Mouse (Mus musculus): ENCODE results near the gene Lbhd1. TPM values are rescaled to one million over a fixed set of nuclear protein-coding genes. Genes with fewer than 3 reads are reported as not detected.

Gene Lbhd1
- polyA plus RNA-seq, 1 experiment from 2014 or later: 81.2 TPM

DNA sequence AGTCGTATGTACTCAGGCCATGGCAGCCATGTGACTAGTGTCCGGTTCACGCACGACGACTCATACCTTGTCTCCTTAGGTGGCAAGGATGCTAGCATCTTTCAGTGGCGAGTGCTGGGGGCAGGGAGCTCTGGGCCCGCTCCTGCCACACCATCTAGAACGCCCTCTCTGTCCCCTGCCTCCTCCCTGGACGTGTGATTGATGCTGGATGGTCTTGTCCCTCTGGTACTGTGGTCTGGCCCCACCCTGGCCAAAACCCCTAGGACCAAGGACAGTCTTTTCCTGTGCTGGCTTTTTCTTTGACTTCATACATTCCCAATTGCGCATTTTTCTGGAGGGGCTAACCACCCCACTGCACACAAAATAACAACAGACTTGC, 57.6 kb downstream of the Lbhd1 start:
- WGBS (ENCODE audit: insufficient replicate concordance): 41% methylated on average over 10 of the region's 10 CpGs
- ATAC-seq (ENCODE audit: low read depth) (no peak; the same call in 1 of the 2 replicates), DNase-seq (no peak)
- H3K36me3 ChIP-seq: peaks cover 67% of the 10 kb centered on the region
- peak overlapping the region; percentile 98 for H3K4me3 ChIP-seq (replicated peaks)
- H3K27me3 ChIP-seq: no peaks in the 10 kb centered on the region
- peak overlapping the region; percentile 78 for H3K4me2 ChIP-seq
- H3K4me1 ChIP-seq (replicated peaks): peaks cover 50% of the 10 kb centered on the region
- H3K9ac ChIP-seq: peak overlapping the region; percentile 100
- H3K27ac ChIP-seq: peak overlapping the region; percentile 98
- H3K9me3 ChIP-seq (replicated peaks): no peaks in the 10 kb centered on the region

DNA sequence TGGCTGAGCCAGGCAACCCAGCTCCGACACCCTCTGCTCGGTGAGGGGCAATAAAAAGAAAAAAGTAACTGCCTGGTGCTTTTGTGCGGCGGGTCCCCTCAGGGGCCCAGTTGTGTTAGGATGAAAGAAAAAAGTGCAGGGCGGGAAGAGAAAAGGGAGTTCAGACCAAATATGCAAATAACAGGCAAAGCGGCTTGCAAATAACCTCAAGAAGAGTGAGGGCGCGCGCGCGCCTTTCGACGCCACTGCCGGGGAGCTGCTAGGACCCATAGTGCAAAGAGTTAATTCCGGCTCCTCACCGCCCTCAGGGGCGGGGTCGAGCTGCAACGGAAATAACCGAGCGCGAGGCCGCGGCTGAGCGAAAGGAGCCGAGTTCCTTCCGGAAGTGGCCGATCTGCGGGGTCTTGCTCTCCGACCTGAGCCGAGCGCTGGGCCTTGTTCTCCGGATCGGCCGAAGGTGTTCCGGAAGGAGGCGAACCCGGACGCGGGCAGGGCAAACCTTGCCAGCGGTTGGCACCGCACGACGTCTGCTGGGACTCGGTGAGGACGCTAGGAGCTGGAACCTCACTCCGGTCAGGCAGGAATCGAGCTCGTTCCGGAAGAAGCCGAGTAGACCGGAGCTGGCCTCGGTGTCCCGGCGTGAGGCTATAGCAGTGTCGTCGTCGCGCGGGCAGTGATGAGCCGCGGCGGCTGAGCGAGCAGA, 58.1 kb downstream of the Lbhd1 start, which contains the start of gene Mta2:
Gene Mta2 (plus strand): TSS at position 361 of the 703 bp plus-strand sequence.
- Histone ChIP-seq H3K4me1 (replicated peaks) (peaks cover 55% of the 10 kb centered on the region), H3K4me3 (replicated peaks) (peak within 1 kb of the TSS; percentile 98), H3K9ac (peak within 1 kb of the TSS; percentile 100), H3K4me2 (peak within 1 kb of the TSS; percentile 78), H3K27me3 (no peaks in the 10 kb centered on the region), H3K9me3 (replicated peaks) (no peaks in the 10 kb centered on the region), H3K27ac (peak within 1 kb of the TSS; percentile 98), H3K36me3 (peaks cover 67% of the 10 kb centered on the region)
- under 1% methylated on average over 64 of the region's 64 CpGs for WGBS (ENCODE audit: insufficient replicate concordance)
- DNase-seq (peak; percentile 91), ATAC-seq (ENCODE audit: low read depth) (peak; percentile 89)

Small RNA genes lying within 50 kb of the gene (microRNA-seq; reads per million reads assigned to microRNA genes)
- not detected for gene Mir5136

Other genes with a start within 250 kb of the Lbhd1 start
- gene Chrm1, start 219.9 kb upstream of the Lbhd1 start, polyA plus RNA-seq (2015; fragmentation: Nextera tagmentation; extraction: Ambion mirVana): not detected in 2 replicates
- gene Slc3a2, start 160.4 kb upstream of the Lbhd1 start, polyA plus RNA-seq (2015; fragmentation: Nextera tagmentation; extraction: Ambion mirVana): 118 and 128 TPM in 2 replicates
- gene Wdr74, start 147.9 kb upstream of the Lbhd1 start, polyA plus RNA-seq (2015; fragmentation: Nextera tagmentation; extraction: Ambion mirVana): 80.8 and 81.6 TPM in 2 replicates
- 0.81 and 1.3 TPM in 2 replicates for gene 1700092M07Rik, start 143.0 kb upstream of the Lbhd1 start, polyA plus RNA-seq (2015; fragmentation: Nextera tagmentation; extraction: Ambion mirVana)
- 48.2 and 51.9 TPM in 2 replicates for gene Stx5a, start 142.3 kb upstream of the Lbhd1 start, polyA plus RNA-seq (2015; fragmentation: Nextera tagmentation; extraction: Ambion mirVana)
- 93.3 and 104 TPM in 2 replicates for gene Nxf1, start 126.7 kb upstream of the Lbhd1 start, polyA plus RNA-seq (2015; fragmentation: Nextera tagmentation; extraction: Ambion mirVana)
- gene Tmem223, start 112.7 kb upstream of the Lbhd1 start, polyA plus RNA-seq (2015; fragmentation: Nextera tagmentation; extraction: Ambion mirVana): 66.1 and 74.2 TPM in 2 replicates
- 93.6 and 97.1 TPM in 2 replicates for gene Tmem179b, start 109.3 kb upstream of the Lbhd1 start, polyA plus RNA-seq (2015; fragmentation: Nextera tagmentation; extraction: Ambion mirVana)
- gene Taf6l, start 97.3 kb upstream of the Lbhd1 start, polyA plus RNA-seq (2015; fragmentation: Nextera tagmentation; extraction: Ambion mirVana): 16.6 and 17.2 TPM in 2 replicates
- 105 and 110 TPM in 2 replicates for gene Polr2g, start 85.2 kb upstream of the Lbhd1 start, polyA plus RNA-seq (2015; fragmentation: Nextera tagmentation; extraction: Ambion mirVana)
- gene Zbtb3, start 81.2 kb upstream of the Lbhd1 start, polyA plus RNA-seq (2015; fragmentation: Nextera tagmentation; extraction: Ambion mirVana): 1.5 TPM in 2 replicates
- 25.1 and 27.4 TPM in 2 replicates for gene Ttc9c, start 64.4 kb upstream of the Lbhd1 start, polyA plus RNA-seq (2015; fragmentation: Nextera tagmentation; extraction: Ambion mirVana)
- gene Hnrnpul2, start 63.7 kb upstream of the Lbhd1 start, polyA plus RNA-seq (2015; fragmentation: Nextera tagmentation; extraction: Ambion mirVana): 2.8 and 3.0 TPM in 2 replicates
- gene AC129217.1, start 54.0 kb upstream of the Lbhd1 start, polyA plus RNA-seq (2015; fragmentation: Nextera tagmentation; extraction: Ambion mirVana): not detected in 2 replicates
- gene Bscl2, start 46.3 kb upstream of the Lbhd1 start, polyA plus RNA-seq (2015; fragmentation: Nextera tagmentation; extraction: Ambion mirVana): 33.8 and 37.2 TPM in 2 replicates
- 0.52 and 0.73 TPM in 2 replicates for gene Gng3, start 44.5 kb upstream of the Lbhd1 start, polyA plus RNA-seq (2015; fragmentation: Nextera tagmentation; extraction: Ambion mirVana)
- gene Lrrn4cl, start 33.0 kb upstream of the Lbhd1 start, polyA plus RNA-seq (2015; fragmentation: Nextera tagmentation; extraction: Ambion mirVana): 0.05 and 0.18 TPM in 2 replicates
- gene Ubxn1, start 12.2 kb upstream of the Lbhd1 start, polyA plus RNA-seq (2015; fragmentation: Nextera tagmentation; extraction: Ambion mirVana): 112 and 125 TPM in 2 replicates
- 37.8 and 38.5 TPM in 2 replicates for gene Uqcc3, start 2.8 kb upstream of the Lbhd1 start, polyA plus RNA-seq (2015; fragmentation: Nextera tagmentation; extraction: Ambion mirVana)
- not detected in 2 replicates for gene Gm49403, start 198 bp downstream of the Lbhd1 start, polyA plus RNA-seq (2015; fragmentation: Nextera tagmentation; extraction: Ambion mirVana)
- 89.5 and 92.3 TPM in 2 replicates for gene 1810009A15Rik, start 5.1 kb downstream of the Lbhd1 start, polyA plus RNA-seq (2015; fragmentation: Nextera tagmentation; extraction: Ambion mirVana)
- gene Gm49416, start 5.2 kb downstream of the Lbhd1 start, polyA plus RNA-seq (2015; fragmentation: Nextera tagmentation; extraction: Ambion mirVana): not detected in 2 replicates
- 26.1 and 26.5 TPM in 2 replicates for gene Ints5, start 9.3 kb downstream of the Lbhd1 start, polyA plus RNA-seq (2015; fragmentation: Nextera tagmentation; extraction: Ambion mirVana)
- 41.4 and 52.7 TPM in 2 replicates for gene Ganab, start 14.3 kb downstream of the Lbhd1 start, polyA plus RNA-seq (2015; fragmentation: Nextera tagmentation; extraction: Ambion mirVana)
- gene B3gat3, start 36.6 kb downstream of the Lbhd1 start, polyA plus RNA-seq (2015; fragmentation: Nextera tagmentation; extraction: Ambion mirVana): 20.1 and 22.8 TPM in 2 replicates
- gene Rom1, start 45.6 kb downstream of the Lbhd1 start, polyA plus RNA-seq (2015; fragmentation: Nextera tagmentation; extraction: Ambion mirVana): 2.7 and 2.8 TPM in 2 replicates
- 14.4 and 15.2 TPM in 2 replicates for gene Eml3, start 45.8 kb downstream of the Lbhd1 start, polyA plus RNA-seq (2015; fragmentation: Nextera tagmentation; extraction: Ambion mirVana)
- gene Mta2, start 58.1 kb downstream of the Lbhd1 start, polyA plus RNA-seq (2015; fragmentation: Nextera tagmentation; extraction: Ambion mirVana): 99.5 and 114 TPM in 2 replicates
- gene Tut1, start 70.1 kb downstream of the Lbhd1 start, polyA plus RNA-seq (2015; fragmentation: Nextera tagmentation; extraction: Ambion mirVana): 18.7 and 20.2 TPM in 2 replicates
- 298 and 320 TPM in 2 replicates for gene Eef1g, start 83.3 kb downstream of the Lbhd1 start, polyA plus RNA-seq (2015; fragmentation: Nextera tagmentation; extraction: Ambion mirVana)
- gene Ahnak, start 105.6 kb downstream of the Lbhd1 start, polyA plus RNA-seq (2015; fragmentation: Nextera tagmentation; extraction: Ambion mirVana): 1.4 and 1.6 TPM in 2 replicates
- not detected in 2 replicates for gene Scgb1a1, start 204.2 kb downstream of the Lbhd1 start, polyA plus RNA-seq (2015; fragmentation: Nextera tagmentation; extraction: Ambion mirVana)